Mouse (Mus musculus) testis, postnatal 14 days (tissue): ENCODE measurements at regions not wholly inside any gene's neighbourhood (a gene's known extent, or its start where the extent isn't known, plus 50 kb on each side); places are given as distances from the start of the nearest gene placed in this dataset.
"Not testable (repeated sequence)": the region's sequence is repeated elsewhere in the genome, so short reads cannot be mapped to it uniquely, and the experiment has no call there.

Experiments
- DNase-seq: peaks from one replicate; pipeline ENCODE4 v3.0.0; 2021; ENCODE audit warnings: low spot score

- no peak for DNase-seq
Observed at GRCm38 (mm10) chr5:74827944-74828343, 125.2 kb upstream of the Lnx1 start.

GRCm38 (mm10) chr5:74825517-74826254 lies 123.0 kb upstream of the Lnx1 start:
- DNase-seq, result no peak

- DNase-seq, result no peak
Observed at GRCm38 (mm10) chr5:74823719-74824118, 121.0 kb upstream of the Lnx1 start.

- DNase-seq, result no peak
Observed at GRCm38 (mm10) chr5:74821969-74822368, 119.3 kb upstream of the Lnx1 start.

- DNase-seq, result no peak
Observed at GRCm38 (mm10) chr5:74816523-74816922, 113.8 kb upstream of the Lnx1 start.

GRCm38 (mm10) chr5:74813396-74813795 lies 110.7 kb upstream of the Lnx1 start:
- DNase-seq, result no peak

GRCm38 (mm10) chr5:74811046-74811445 lies 108.3 kb upstream of the Lnx1 start:
- no peak for DNase-seq

- DNase-seq, result no peak
Observed at GRCm38 (mm10) chr5:74807581-74808221, 105.0 kb upstream of the Lnx1 start.

GRCm38 (mm10) chr5:74801946-74802345 lies 99.2 kb upstream of the Lnx1 start:
- no peak for DNase-seq

- DNase-seq, result no peak
Observed at GRCm38 (mm10) chr5:74800351-74800750, 97.6 kb upstream of the Lnx1 start.

- DNase-seq, result peak; percentile 68
Observed at GRCm38 (mm10) chr5:74796421-74797067, 93.8 kb upstream of the Lnx1 start.

GRCm38 (mm10) chr5:74794726-74795125 lies 92.0 kb upstream of the Lnx1 start:
- no peak for DNase-seq

GRCm38 (mm10) chr5:74793431-74793830 lies 90.7 kb upstream of the Lnx1 start:
- DNase-seq, result no peak

- DNase-seq, result no peak
Observed at GRCm38 (mm10) chr5:74792936-74793335, 90.2 kb upstream of the Lnx1 start.

- DNase-seq, result peak; percentile 84
Observed at GRCm38 (mm10) chr5:74792301-74792700, 89.6 kb upstream of the Lnx1 start.

- not testable (repeated sequence) for DNase-seq
Observed at GRCm38 (mm10) chr5:74790501-74790900, 87.8 kb upstream of the Lnx1 start.

- DNase-seq, result no peak
Observed at GRCm38 (mm10) chr5:74783906-74784305, 81.2 kb upstream of the Lnx1 start.

- no peak for DNase-seq
Observed at GRCm38 (mm10) chr5:74778076-74778465, 75.4 kb upstream of the Lnx1 start.

- DNase-seq, result no peak
Observed at GRCm38 (mm10) chr5:74777381-74778075, 74.8 kb upstream of the Lnx1 start.

GRCm38 (mm10) chr5:74776081-74776480 lies 73.4 kb upstream of the Lnx1 start:
- DNase-seq, result no peak

- DNase-seq, result no peak
Observed at GRCm38 (mm10) chr5:74775596-74775995, 72.9 kb upstream of the Lnx1 start.

GRCm38 (mm10) chr5:74773558-74774429 lies 71.1 kb upstream of the Lnx1 start:
- no peak for DNase-seq
